Mouse (Mus musculus): ENCODE measurements around the gene Mlf2. TPM values are rescaled to one million over a fixed set of nuclear protein-coding genes. Genes with fewer than 3 reads are reported as not detected.

Mlf2 gene
- 11.8 TPM for polyA plus RNA-seq (2014; fragmentation: Illumina TruSeq; extraction: RNeasy Lipid Tissue Mini Kit (QIAGEN cat#74804); ENCODE audit: low read depth, low replicate concordance)

GRCm38 (mm10) chr6:124930754-124931524 lies at the start of gene Mlf2:
TSS of gene Mlf2 (plus strand) at chr6:124931386.

GRCm38 (mm10) chr6:124887986-124888385 lies 43.2 kb upstream of the Mlf2 start, which contains the start of gene Cd4:
TSS of gene Cd4 (minus strand) at chr6:124888221.

GRCm38 (mm10) chr6:124911533-124912218 lies 19.5 kb upstream of the Mlf2 start, which contains the start of gene Lag3:
TSS of gene Lag3 (minus strand) at chr6:124911705.

GRCm38 (mm10) chr6:124919695-124920317 lies 11.4 kb upstream of the Mlf2 start, which contains the start of gene Ptms:
TSS of gene Ptms (minus strand) at chr6:124920103.

GRCm38 (mm10) chr6:124965088-124965719 lies 34.0 kb downstream of the Mlf2 start, which contains the start of gene Cops7a:
TSS of gene Cops7a (minus strand) at chr6:124965538.

Other genes with a start within 250 kb of the Mlf2 start
- gene Emg1, start 219.2 kb upstream of the Mlf2 start, polyA plus RNA-seq (2014; fragmentation: Illumina TruSeq; extraction: RNeasy Lipid Tissue Mini Kit (QIAGEN cat#74804); ENCODE audit: low read depth, low replicate concordance), result 19.5 TPM
- 27.3 TPM for gene Phb2, start 219.1 kb upstream of the Mlf2 start, polyA plus RNA-seq (2014; fragmentation: Illumina TruSeq; extraction: RNeasy Lipid Tissue Mini Kit (QIAGEN cat#74804); ENCODE audit: low read depth, low replicate concordance)
- 1.1 TPM for gene Ptpn6, start 192.7 kb upstream of the Mlf2 start, polyA plus RNA-seq (2014; fragmentation: Illumina TruSeq; extraction: RNeasy Lipid Tissue Mini Kit (QIAGEN cat#74804); ENCODE audit: low read depth, low replicate concordance)
- gene Grcc10, start 190.0 kb upstream of the Mlf2 start, polyA plus RNA-seq (2014; fragmentation: Illumina TruSeq; extraction: RNeasy Lipid Tissue Mini Kit (QIAGEN cat#74804); ENCODE audit: low read depth, low replicate concordance), result 2.9 TPM
- not detected for gene Gm45234, start 175.4 kb upstream of the Mlf2 start, polyA plus RNA-seq (2014; fragmentation: Illumina TruSeq; extraction: RNeasy Lipid Tissue Mini Kit (QIAGEN cat#74804); ENCODE audit: low read depth, low replicate concordance)
- 1.1 TPM for gene Atn1, start 174.9 kb upstream of the Mlf2 start, polyA plus RNA-seq (2014; fragmentation: Illumina TruSeq; extraction: RNeasy Lipid Tissue Mini Kit (QIAGEN cat#74804); ENCODE audit: low read depth, low replicate concordance)
- not detected for gene Eno2, start 161.7 kb upstream of the Mlf2 start, polyA plus RNA-seq (2014; fragmentation: Illumina TruSeq; extraction: RNeasy Lipid Tissue Mini Kit (QIAGEN cat#74804); ENCODE audit: low read depth, low replicate concordance)
- not detected for gene Lrrc23, start 151.7 kb upstream of the Mlf2 start, polyA plus RNA-seq (2014; fragmentation: Illumina TruSeq; extraction: RNeasy Lipid Tissue Mini Kit (QIAGEN cat#74804); ENCODE audit: low read depth, low replicate concordance)
- 0.36 TPM for gene Spsb2, start 122.7 kb upstream of the Mlf2 start, polyA plus RNA-seq (2014; fragmentation: Illumina TruSeq; extraction: RNeasy Lipid Tissue Mini Kit (QIAGEN cat#74804); ENCODE audit: low read depth, low replicate concordance)
- gene Tpi1, start 117.1 kb upstream of the Mlf2 start, polyA plus RNA-seq (2014; fragmentation: Illumina TruSeq; extraction: RNeasy Lipid Tissue Mini Kit (QIAGEN cat#74804); ENCODE audit: low read depth, low replicate concordance), result 40.9 TPM
- 17.3 TPM for gene Usp5, start 101.9 kb upstream of the Mlf2 start, polyA plus RNA-seq (2014; fragmentation: Illumina TruSeq; extraction: RNeasy Lipid Tissue Mini Kit (QIAGEN cat#74804); ENCODE audit: low read depth, low replicate concordance)
- gene Cdca3, start 101.8 kb upstream of the Mlf2 start, polyA plus RNA-seq (2014; fragmentation: Illumina TruSeq; extraction: RNeasy Lipid Tissue Mini Kit (QIAGEN cat#74804); ENCODE audit: low read depth, low replicate concordance), result 0.69 TPM
- gene Gnb3, start 91.1 kb upstream of the Mlf2 start, polyA plus RNA-seq (2014; fragmentation: Illumina TruSeq; extraction: RNeasy Lipid Tissue Mini Kit (QIAGEN cat#74804); ENCODE audit: low read depth, low replicate concordance), result not detected
- gene P3h3, start 73.6 kb upstream of the Mlf2 start, polyA plus RNA-seq (2014; fragmentation: Illumina TruSeq; extraction: RNeasy Lipid Tissue Mini Kit (QIAGEN cat#74804); ENCODE audit: low read depth, low replicate concordance), result not detected
- gene Gpr162, start 67.4 kb upstream of the Mlf2 start, polyA plus RNA-seq (2014; fragmentation: Illumina TruSeq; extraction: RNeasy Lipid Tissue Mini Kit (QIAGEN cat#74804); ENCODE audit: low read depth, low replicate concordance), result not detected
- gene Cd4, start 43.2 kb upstream of the Mlf2 start, polyA plus RNA-seq (2014; fragmentation: Illumina TruSeq; extraction: RNeasy Lipid Tissue Mini Kit (QIAGEN cat#74804); ENCODE audit: low read depth, low replicate concordance), result 0.36 TPM
- gene Lag3, start 19.7 kb upstream of the Mlf2 start, polyA plus RNA-seq (2014; fragmentation: Illumina TruSeq; extraction: RNeasy Lipid Tissue Mini Kit (QIAGEN cat#74804); ENCODE audit: low read depth, low replicate concordance), result not detected
- gene Ptms, start 11.3 kb upstream of the Mlf2 start, polyA plus RNA-seq (2014; fragmentation: Illumina TruSeq; extraction: RNeasy Lipid Tissue Mini Kit (QIAGEN cat#74804); ENCODE audit: low read depth, low replicate concordance), result 287 TPM
- 21.7 TPM for gene Cops7a, start 34.2 kb downstream of the Mlf2 start, polyA plus RNA-seq (2014; fragmentation: Illumina TruSeq; extraction: RNeasy Lipid Tissue Mini Kit (QIAGEN cat#74804); ENCODE audit: low read depth, low replicate concordance)
- gene Pianp, start 65.3 kb downstream of the Mlf2 start, polyA plus RNA-seq (2014; fragmentation: Illumina TruSeq; extraction: RNeasy Lipid Tissue Mini Kit (QIAGEN cat#74804); ENCODE audit: low read depth, low replicate concordance), result not detected
- gene Zfp384, start 77.8 kb downstream of the Mlf2 start, polyA plus RNA-seq (2014; fragmentation: Illumina TruSeq; extraction: RNeasy Lipid Tissue Mini Kit (QIAGEN cat#74804); ENCODE audit: low read depth, low replicate concordance), result 12.1 TPM
- 8.7 TPM for gene Ing4, start 108.4 kb downstream of the Mlf2 start, polyA plus RNA-seq (2014; fragmentation: Illumina TruSeq; extraction: RNeasy Lipid Tissue Mini Kit (QIAGEN cat#74804); ENCODE audit: low read depth, low replicate concordance)
- gene Acrbp, start 118.3 kb downstream of the Mlf2 start, polyA plus RNA-seq (2014; fragmentation: Illumina TruSeq; extraction: RNeasy Lipid Tissue Mini Kit (QIAGEN cat#74804); ENCODE audit: low read depth, low replicate concordance), result 0.53 TPM
- not detected for gene Lpar5, start 136.5 kb downstream of the Mlf2 start, polyA plus RNA-seq (2014; fragmentation: Illumina TruSeq; extraction: RNeasy Lipid Tissue Mini Kit (QIAGEN cat#74804); ENCODE audit: low read depth, low replicate concordance)
- 59.2 TPM for gene Chd4, start 164.6 kb downstream of the Mlf2 start, polyA plus RNA-seq (2014; fragmentation: Illumina TruSeq; extraction: RNeasy Lipid Tissue Mini Kit (QIAGEN cat#74804); ENCODE audit: low read depth, low replicate concordance)
- gene Nop2, start 200.5 kb downstream of the Mlf2 start, polyA plus RNA-seq (2014; fragmentation: Illumina TruSeq; extraction: RNeasy Lipid Tissue Mini Kit (QIAGEN cat#74804); ENCODE audit: low read depth, low replicate concordance), result 1.3 TPM
- 3.1 TPM for gene Iffo1, start 213.9 kb downstream of the Mlf2 start, polyA plus RNA-seq (2014; fragmentation: Illumina TruSeq; extraction: RNeasy Lipid Tissue Mini Kit (QIAGEN cat#74804); ENCODE audit: low read depth, low replicate concordance)
- gene Gapdh, start 235.1 kb downstream of the Mlf2 start, polyA plus RNA-seq (2014; fragmentation: Illumina TruSeq; extraction: RNeasy Lipid Tissue Mini Kit (QIAGEN cat#74804); ENCODE audit: low read depth, low replicate concordance), result 156 TPM